Mouse (Mus musculus): ENCODE data around the gene Plekha4.
A peak's percentile ranks its signal among the peaks of the same experiment; 100 is the strongest.

Gene Plekha4

GRCm38 (mm10) chr7:45573954-45574353, 47.8 kb downstream of the Plekha4 start:
- no peak for DNase-seq

- no peak for DNase-seq
Observed at GRCm38 (mm10) chr7:45574472-45575379, 48.6 kb downstream of the Plekha4 start.

GRCm38 (mm10) chr7:45585923-45586322, 59.8 kb downstream of the Plekha4 start:
- DNase-seq, result no peak

GRCm38 (mm10) chr7:45587631-45588592, 61.8 kb downstream of the Plekha4 start:
- DNase-seq, result no peak

GRCm38 (mm10) chr7:45589173-45589572, 63.0 kb downstream of the Plekha4 start:
- peak; percentile 93 for DNase-seq

- DNase-seq, result no peak
Observed at GRCm38 (mm10) chr7:45589898-45590297, 63.8 kb downstream of the Plekha4 start.

- DNase-seq, result no peak
Observed at GRCm38 (mm10) chr7:45590874-45591273, 64.7 kb downstream of the Plekha4 start.

- no peak for DNase-seq
Observed at GRCm38 (mm10) chr7:45591880-45592279, 65.8 kb downstream of the Plekha4 start.

- peak; percentile 67 for DNase-seq
Observed at GRCm38 (mm10) chr7:45593118-45593815, 67.1 kb downstream of the Plekha4 start.

- no peak for DNase-seq
Observed at GRCm38 (mm10) chr7:45595176-45595575, 69.0 kb downstream of the Plekha4 start.

- DNase-seq, result no peak
Observed at GRCm38 (mm10) chr7:45596107-45596506, 70.0 kb downstream of the Plekha4 start.

GRCm38 (mm10) chr7:45597013-45597412, 70.9 kb downstream of the Plekha4 start:
- DNase-seq, result no peak

- DNase-seq, result no peak
Observed at GRCm38 (mm10) chr7:45597527-45597926, 71.4 kb downstream of the Plekha4 start.

GRCm38 (mm10) chr7:45598960-45599879, 73.1 kb downstream of the Plekha4 start:
- no peak for DNase-seq

Data from cerebellum, adult 11 months (tissue).